Mouse (Mus musculus) limb, embryonic 10.5 days (tissue): ENCODE data around the gene Moxd1. TPM values are rescaled to one million over a fixed set of nuclear protein-coding genes. Genes with fewer than 3 reads are reported as not detected.

Experiments used
- DNase-seq: peaks from one replicate; pipeline ENCODE4 v3.0.0-alpha.2; 2017; ENCODE audit warnings: low spot score
- H3K27ac ChIP-seq: fragments of 300-500 bp; sonication (generic); 2 replicates; pipeline ENCODE4 v1.5.1; 2016; ENCODE audit warnings: mild to moderate bottlenecking
- H3K27me3 ChIP-seq: fragments of 300-500 bp; sonication (generic); 2 replicates; pipeline ENCODE4 v1.6.1; 2016; ENCODE audit warnings: low read depth, mild to moderate bottlenecking; ENCODE audit not compliant: poor library complexity, severe bottlenecking
- H3K36me3 ChIP-seq: fragments of 300-500 bp; sonication (generic); 2 replicates; pipeline ENCODE4 v1.6.1; 2016; ENCODE audit warnings: mild to moderate bottlenecking, moderate library complexity
- H3K4me1 ChIP-seq: fragments of 300-500 bp; sonication (generic); 2 replicates; pipeline ENCODE4 v1.6.1; 2016
- H3K4me3 ChIP-seq: fragments of 300-500 bp; sonication (generic); 2 replicates; pipeline ENCODE4 v1.5.1; 2016; ENCODE audit warnings: mild to moderate bottlenecking, moderate library complexity
- H3K9me3 ChIP-seq: fragments of 300-500 bp; sonication (generic); replicated peaks from 2 replicates; pipeline ENCODE4 v1.6.1; 2016; ENCODE audit warnings: mild to moderate bottlenecking
- WGBS: fragments of 180-500 bp; shearing (Covaris S2); methylation state at CpG from one replicate; pipeline ENCODE4 v1.1.7; 2016; 5-methylcytosine and 5-hydroxymethylcytosine counted together
- polyA plus RNA-seq: library from polyadenylated mRNA; unstranded; fragments of >200 nt; fragmentation: Nextera tagmentation; extraction: Ambion mirVana; gene quantifications from 2 replicates; pipeline ENCODE4 v1.2.1, GENCODE M21; 2016

Gene Moxd1
- polyA plus RNA-seq, 1 experiment from 2014 or later, result 6.0 TPM

GRCm38 (mm10) chr10:24235426-24236283, 12.3 kb downstream of the Moxd1 start:
- DNase-seq, result no peak

GRCm38 (mm10) chr10:24246815-24247214, 23.5 kb downstream of the Moxd1 start:
- H3K9me3 ChIP-seq, result no peaks in the 10 kb centered on the region

More at GRCm38 (mm10) chr10:24235426-24236283, 12.3 kb downstream of the Moxd1 start:
- Histone ChIP-seq H3K4me1 (0 out of 2 replicates have a peak, but pooled peaks cover 3% of the 10 kb centered on the region), H3K27ac (no peak overlapping the region), H3K9me3 (no peaks in the 10 kb centered on the region), H3K4me3 (no peak overlapping the region), H3K27me3 (0 out of 2 replicates have a peak, but pooled peaks cover 5% of the 10 kb centered on the region), H3K36me3 (no peaks in the 10 kb centered on the region)
- WGBS, result 87% methylated on average over 23 of the region's 23 CpGs

GRCm38 (mm10) chr10:24248116-24248515, 24.8 kb downstream of the Moxd1 start:
- H3K36me3 ChIP-seq, result no peaks in the 10 kb centered on the region
- H3K4me3 ChIP-seq, result no peak overlapping the region
- H3K27ac ChIP-seq, result no peak overlapping the region
- H3K4me1 ChIP-seq, result no peaks in the 10 kb centered on the region
- no peaks in the 10 kb centered on the region for H3K9me3 ChIP-seq
- H3K27me3 ChIP-seq, result peaks cover 31% of the 10 kb centered on the region
- no peak for DNase-seq

More at GRCm38 (mm10) chr10:24246815-24247214, 23.5 kb downstream of the Moxd1 start:
- Histone ChIP-seq H3K36me3 (no peaks in the 10 kb centered on the region), H3K27me3 (peaks cover 19% of the 10 kb centered on the region), H3K4me3 (no peak overlapping the region), H3K4me1 (no peaks in the 10 kb centered on the region), H3K27ac (no peak overlapping the region)
- 85% methylated on average over 4 of the region's 4 CpGs for WGBS
- no peak for DNase-seq

- Histone ChIP-seq H3K4me3 (no peak overlapping the region), H3K9me3 (no peaks in the 10 kb centered on the region), H3K27me3 (peaks cover 59% of the 10 kb centered on the region), H3K27ac (no peak overlapping the region), H3K36me3 (no peaks in the 10 kb centered on the region), H3K4me1 (no peaks in the 10 kb centered on the region)
- no peak for DNase-seq
These were observed 28.3 kb downstream of the Moxd1 start for GRCm38 (mm10) chr10:24251631-24252030.

GRCm38 (mm10) chr10:24258150-24258549, 34.8 kb downstream of the Moxd1 start:
- peaks cover 67% of the 10 kb centered on the region for H3K27me3 ChIP-seq
- peaks cover 28% of the 10 kb centered on the region for H3K4me1 ChIP-seq
- H3K36me3 ChIP-seq, result no peaks in the 10 kb centered on the region
- no peak for DNase-seq
- no peak overlapping the region for H3K4me3 ChIP-seq
- H3K27ac ChIP-seq, result no peak overlapping the region
- 66% methylated on average over 7 of the region's 7 CpGs for WGBS
- no peaks in the 10 kb centered on the region for H3K9me3 ChIP-seq

- Histone ChIP-seq H3K9me3 (no peaks in the 10 kb centered on the region), H3K27me3 (peaks cover 67% of the 10 kb centered on the region), H3K36me3 (no peaks in the 10 kb centered on the region), H3K4me1 (peaks cover 28% of the 10 kb centered on the region), H3K27ac (no peak overlapping the region), H3K4me3 (no peak overlapping the region)
- DNase-seq, result no peak
- WGBS, result 49% methylated on average over 3 of the region's 3 CpGs
These were observed 35.6 kb downstream of the Moxd1 start for GRCm38 (mm10) chr10:24258885-24259284.

- H3K9me3 ChIP-seq, result no peaks in the 10 kb centered on the region
- H3K27ac ChIP-seq, result no peak overlapping the region
- H3K27me3 ChIP-seq, result peaks cover 67% of the 10 kb centered on the region
- no peak for DNase-seq
- no peak overlapping the region for H3K4me3 ChIP-seq
- peaks cover 28% of the 10 kb centered on the region for H3K4me1 ChIP-seq
- H3K36me3 ChIP-seq, result no peaks in the 10 kb centered on the region
- WGBS, result 40% methylated on average over 5 of the region's 5 CpGs
These were observed 36.7 kb downstream of the Moxd1 start for GRCm38 (mm10) chr10:24259794-24260590.

GRCm38 (mm10) chr10:24267520-24267919, 44.2 kb downstream of the Moxd1 start:
- Histone ChIP-seq H3K27me3 (peaks cover 54% of the 10 kb centered on the region), H3K27ac (no peak overlapping the region), H3K4me3 (no peak overlapping the region), H3K4me1 (no peaks in the 10 kb centered on the region), H3K9me3 (no peaks in the 10 kb centered on the region), H3K36me3 (no peaks in the 10 kb centered on the region)
- WGBS, result 85% methylated on average over 2 of the region's 2 CpGs
- DNase-seq, result no peak

GRCm38 (mm10) chr10:24271077-24271637, 47.8 kb downstream of the Moxd1 start:
- WGBS, result 73% methylated on average over 6 of the region's 6 CpGs
- Histone ChIP-seq H3K4me3 (no peak overlapping the region), H3K9me3 (no peaks in the 10 kb centered on the region), H3K4me1 (no peaks in the 10 kb centered on the region), H3K27me3 (peaks cover 25% of the 10 kb centered on the region; the same call in 1 of the 2 replicates), H3K36me3 (no peaks in the 10 kb centered on the region), H3K27ac (no peak overlapping the region)
- no peak for DNase-seq

GRCm38 (mm10) chr10:24276211-24276610, 52.9 kb downstream of the Moxd1 start:
- H3K36me3 ChIP-seq, result no peaks in the 10 kb centered on the region
- H3K4me1 ChIP-seq, result no peaks in the 10 kb centered on the region
- 54% methylated on average over 7 of the region's 7 CpGs for WGBS
- peaks cover 6% of the 10 kb centered on the region; the same call in 1 of the 2 replicates for H3K27me3 ChIP-seq
- H3K4me3 ChIP-seq, result no peak overlapping the region
- H3K27ac ChIP-seq, result no peak overlapping the region
- no peaks in the 10 kb centered on the region for H3K9me3 ChIP-seq
- DNase-seq, result no peak

- 69% methylated on average over 5 of the region's 5 CpGs for WGBS
- Histone ChIP-seq H3K4me3 (no peak overlapping the region), H3K27me3 (no peaks in the 10 kb centered on the region), H3K27ac (no peak overlapping the region), H3K4me1 (no peaks in the 10 kb centered on the region), H3K9me3 (no peaks in the 10 kb centered on the region), H3K36me3 (no peaks in the 10 kb centered on the region)
- DNase-seq, result no peak
These were observed 59.3 kb downstream of the Moxd1 start for GRCm38 (mm10) chr10:24282650-24283049.

- Histone ChIP-seq H3K27me3 (no peaks in the 10 kb centered on the region), H3K9me3 (no peaks in the 10 kb centered on the region), H3K27ac (no peak overlapping the region), H3K4me3 (no peak overlapping the region), H3K36me3 (no peaks in the 10 kb centered on the region), H3K4me1 (no peaks in the 10 kb centered on the region)
- DNase-seq, result no peak
- 82% methylated on average over 8 of the region's 8 CpGs for WGBS
These were observed 68.3 kb downstream of the Moxd1 start for GRCm38 (mm10) chr10:24291611-24292010.

GRCm38 (mm10) chr10:24292671-24293070, 69.4 kb downstream of the Moxd1 start:
- Histone ChIP-seq H3K4me3 (no peak overlapping the region), H3K4me1 (no peaks in the 10 kb centered on the region), H3K9me3 (no peaks in the 10 kb centered on the region), H3K27ac (no peak overlapping the region), H3K36me3 (no peaks in the 10 kb centered on the region), H3K27me3 (no peaks in the 10 kb centered on the region)
- DNase-seq, result no peak
- 92% methylated on average over 1 of the region's 1 CpGs for WGBS
